Mouse (Mus musculus) MEL (cell line): ENCODE data around the gene Angptl2. TPM values are rescaled to one million over a fixed set of nuclear protein-coding genes. Genes with fewer than 3 reads are reported as not detected.

ENCODE experiments used
- DNase-seq: peaks from one replicate; pipeline ENCODE4 v3.0.0; 2011; ENCODE audit warnings: low read depth, low spot score
- H3K27ac ChIP-seq: 2 replicates; pipeline ENCODE4 v1.5.1; 2012; ENCODE audit warnings: low read depth, mild to moderate bottlenecking, control low read depth, low read length, moderate library complexity; ENCODE audit not compliant: control insufficient read depth
- H3K27me3 ChIP-seq, 2 experiments: fragments of 150-350 bp in 1 of 2; sonication (generic) in 1 of 2; 2 replicates each; pipeline ENCODE4 v1.6.1; 2012; ENCODE audit warnings: low read length in 2 of 2, mild to moderate bottlenecking in 2 of 2, improper control_type of control experiment in 1 of 2, moderate library complexity in 1 of 2; ENCODE audit not compliant: insufficient read depth in 2 of 2, control insufficient read depth in 1 of 2
- H3K36me3 ChIP-seq, 2 experiments: 2 replicates each; pipeline ENCODE4 v1.6.1; 2012 to 2014; ENCODE audit warnings: low read length in 2 of 2, improper control_type of control experiment in 1 of 2, inconsistent platforms in 1 of 2, mild to moderate bottlenecking in 1 of 2; ENCODE audit not compliant: insufficient read depth in 2 of 2, control insufficient read depth in 1 of 2
- H3K4me1 ChIP-seq, 2 experiments: fragments of 150-350 bp in 1 of 2; sonication (generic) in 1 of 2; 2 replicates each; pipeline ENCODE4 v1.6.1; 2012; ENCODE audit warnings: low read length in 2 of 2, improper control_type of control experiment in 1 of 2, mild to moderate bottlenecking in 1 of 2; ENCODE audit not compliant: insufficient read depth in 2 of 2, control insufficient read depth in 1 of 2
- H3K4me3 ChIP-seq, 2 experiments: fragments of 150-350 bp in 1 of 2; sonication (generic) in 1 of 2; 2 replicates each; pipeline ENCODE4 v1.5.1; 2012; ENCODE audit warnings: low read depth in 2 of 2, low read length in 2 of 2, mild to moderate bottlenecking in 2 of 2, moderate library complexity in 2 of 2, control low read depth in 1 of 2, improper control_type of control experiment in 1 of 2; ENCODE audit not compliant: control insufficient read depth in 1 of 2, insufficient read depth in 1 of 2
- H3K79me2 ChIP-seq: 2 replicates; pipeline ENCODE4 v1.6.1; 2012; ENCODE audit warnings: mild to moderate bottlenecking, low read length, moderate library complexity; ENCODE audit not compliant: control insufficient read depth, poor library complexity, insufficient read depth
- H3K9ac ChIP-seq: 2 replicates; pipeline ENCODE4 v1.6.1; 2012; ENCODE audit warnings: low read depth, mild to moderate bottlenecking, control low read depth, low read length, moderate library complexity; ENCODE audit not compliant: control insufficient read depth, poor library complexity, severe bottlenecking
- H3K9me3 ChIP-seq: fragments of 150-350 bp; sonication (generic); replicated peaks from 2 replicates; pipeline ENCODE4 v1.6.1; 2012; ENCODE audit warnings: mild to moderate bottlenecking, low read length, improper control_type of control experiment, moderate library complexity; ENCODE audit not compliant: insufficient read depth
- CHD1 ChIP-seq: IDR thresholded peaks from 2 replicates; pipeline ENCODE4 v1.6.1; 2012; ENCODE audit warnings: low read depth, mild to moderate bottlenecking, inconsistent platforms, low read length, improper control_type of control experiment
- CHD2 ChIP-seq: IDR thresholded peaks from 2 replicates; pipeline ENCODE4 v1.6.1; 2011; ENCODE audit warnings: low read length, improper control_type of control experiment
- EP300 ChIP-seq, 2 experiments: IDR thresholded peaks; 2 replicates each; pipeline ENCODE4 v1.6.1; 2011; ENCODE audit warnings: improper control_type of control experiment in 2 of 2, low read length in 2 of 2, low read depth in 1 of 2, mild to moderate bottlenecking in 1 of 2
- GATA1 ChIP-seq: IDR thresholded peaks from 2 replicates; pipeline ENCODE4 v1.6.1; 2011; ENCODE audit warnings: low read depth, low read length, improper control_type of control experiment
- KAT2A ChIP-seq: conservative IDR thresholded peaks from 2 replicates; pipeline ENCODE4 v1.6.1; 2012; ENCODE audit warnings: low read depth, low read length, improper control_type of control experiment, inconsistent platforms
- MAFK ChIP-seq: IDR thresholded peaks from 2 replicates; pipeline ENCODE4 v1.6.1; 2011; ENCODE audit warnings: low read depth, mild to moderate bottlenecking, low read length, improper control_type of control experiment, borderline replicate concordance
- MAX ChIP-seq: IDR thresholded peaks from 2 replicates; pipeline ENCODE4 v1.6.1; 2011; ENCODE audit warnings: low read length, improper control_type of control experiment
- MAZ ChIP-seq: IDR thresholded peaks from 2 replicates; pipeline ENCODE4 v1.6.1; 2012; ENCODE audit warnings: low read depth, mild to moderate bottlenecking, inconsistent platforms, low read length, improper control_type of control experiment
- MYB ChIP-seq: IDR thresholded peaks from 2 replicates; pipeline ENCODE4 v1.6.1; 2011; ENCODE audit warnings: mild to moderate bottlenecking, low read depth, low read length, improper control_type of control experiment
- NELFE ChIP-seq: IDR thresholded peaks from 2 replicates; pipeline ENCODE4 v1.6.1; 2011; ENCODE audit warnings: low read depth, low read length, improper control_type of control experiment
- NRF1 ChIP-seq: IDR thresholded peaks from 2 replicates; pipeline ENCODE4 v1.6.1; 2014; ENCODE audit warnings: low read depth, mild to moderate bottlenecking, inconsistent platforms, low read length, improper control_type of control experiment, moderate library complexity; ENCODE audit not compliant: poor library complexity, insufficient read depth, severe bottlenecking
- POLR2AphosphoS5 ChIP-seq: IDR thresholded peaks from 2 replicates; pipeline ENCODE4 v1.6.1; 2012; ENCODE audit warnings: low read depth, borderline replicate concordance, mild to moderate bottlenecking, inconsistent platforms, low read length, moderate library complexity, mixed read lengths
- RAD21 ChIP-seq: IDR thresholded peaks from 2 replicates; pipeline ENCODE4 v1.6.1; 2011; ENCODE audit warnings: mild to moderate bottlenecking, low read depth, low read length, improper control_type of control experiment
- SIN3A ChIP-seq: IDR thresholded peaks from 2 replicates; pipeline ENCODE4 v1.6.1; 2012; ENCODE audit warnings: low read length, improper control_type of control experiment, inconsistent platforms
- UBTF ChIP-seq: IDR thresholded peaks from 2 replicates; pipeline ENCODE4 v1.6.1; 2012; ENCODE audit warnings: low read depth, mild to moderate bottlenecking, inconsistent platforms, low read length, improper control_type of control experiment, moderate library complexity, borderline replicate concordance; ENCODE audit not compliant: insufficient read depth
- ZC3H11A ChIP-seq: IDR thresholded peaks from 2 replicates; pipeline ENCODE4 v1.6.1; 2012; ENCODE audit warnings: low read depth, mild to moderate bottlenecking, inconsistent platforms, low read length, improper control_type of control experiment
- ZKSCAN1 ChIP-seq: IDR thresholded peaks from 2 replicates; pipeline ENCODE4 v1.6.1; 2012; ENCODE audit warnings: low read depth, mild to moderate bottlenecking, inconsistent platforms, low read length, improper control_type of control experiment, moderate library complexity
- polyA plus RNA-seq, 2 experiments: library from polyadenylated mRNA; stranded (reverse) in 1 of 2; unstranded in 1 of 2; fragments of >175 nt in 1 of 2; fragments of >200 nt in 1 of 2; gene quantifications; 2 replicates each; pipeline versions ENCODE4 v1.2.1 to v1.2.4; 2012; ENCODE audit warnings: low replicate concordance in 2 of 2, low read depth in 1 of 2; ENCODE audit not compliant: insufficient read length in 2 of 2, insufficient read depth in 1 of 2, missing spikeins in 1 of 2
- total RNA-seq: library from RNA; depleted of rRNA; stranded (reverse); fragments of 300-350 nt; gene quantifications from 2 replicates; pipeline ENCODE4 v1.2.3, GENCODE M21; 2012

The Angptl2 gene
- total and polyA plus RNA-seq, 3 experiments, result 0.08 TPM; not detected in 2

DNA sequence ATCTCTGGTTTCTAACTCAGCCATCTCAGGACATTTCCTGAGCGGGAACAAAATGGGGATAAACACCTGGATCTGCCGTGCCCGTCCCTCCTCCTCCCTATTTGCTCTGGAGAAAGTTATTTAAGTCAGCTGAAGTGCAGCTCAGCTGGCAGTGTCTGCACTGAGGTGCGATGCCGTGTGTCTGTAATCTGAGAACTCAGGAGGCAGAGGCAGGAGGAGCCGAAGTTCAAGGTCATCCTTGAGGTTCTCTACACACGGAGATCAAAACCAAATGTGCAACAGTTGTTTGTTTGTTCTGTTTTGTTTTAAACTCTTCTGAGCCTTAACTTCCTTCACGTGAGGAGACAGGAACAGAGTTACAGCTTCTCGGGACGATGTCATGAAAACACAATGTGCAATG, 14.8 kb downstream of the Angptl2 start:
- TF ChIP-seq NRF1 (no peak), ZKSCAN1 (no peak), POLR2AphosphoS5 (no peak), UBTF (no peak), MYB (no peak), MAFK (no peak), RAD21 (no peak), GATA1 (no peak), NELFE (no peak), EP300 (IDR thresholded peaks at IDR 0.05; ENCODE audit: low read depth in 1 of 2, low read length in 2 of 2) (no peak), ZC3H11A (no peak), SIN3A (no peak), MAZ (no peak)
- TF ChIP-seq, all 39 proteins: peak for 0
- Histone ChIP-seq H3K27me3 (no peaks in the 10 kb centered on the region), H3K27ac (no peak overlapping the region), H3K9ac (no peak overlapping the region), H3K9me3 (no peaks in the 10 kb centered on the region), H3K4me3 (no peak overlapping the region), H3K79me2 (no peaks in the 10 kb centered on the region), H3K4me1 (no peaks in the 10 kb centered on the region), H3K36me3 (no peaks in the 10 kb centered on the region)
- no peak for DNase-seq

DNA sequence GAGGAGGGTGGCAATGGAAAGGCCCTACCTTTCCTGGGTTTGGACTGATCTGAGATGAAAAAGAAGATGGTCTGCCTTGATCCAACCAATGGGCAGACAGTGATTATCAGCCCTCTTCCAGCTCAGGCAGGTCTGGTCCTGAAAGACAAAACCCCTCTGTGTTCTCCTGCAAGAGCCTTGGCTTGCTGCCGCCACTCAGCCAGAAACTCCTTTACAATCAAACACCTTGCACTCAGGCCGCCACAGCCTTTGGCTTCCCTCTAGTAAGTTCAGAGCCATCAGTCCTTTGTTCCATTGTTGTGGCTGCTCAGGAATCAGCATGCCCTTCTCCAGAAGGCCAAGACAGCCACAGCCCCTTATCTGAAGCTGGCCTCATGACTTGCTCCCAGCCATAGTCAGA, 15.9 kb downstream of the Angptl2 start:
- no peaks in the 10 kb centered on the region for H3K36me3 ChIP-seq
- no peak overlapping the region for H3K9ac ChIP-seq
- TF ChIP-seq MAX (no peak), KAT2A (no peak), SIN3A (no peak), CHD2 (no peak), CHD1 (no peak), NRF1 (no peak), MAZ (no peak)
- H3K79me2 ChIP-seq, result no peaks in the 10 kb centered on the region
- H3K27me3 ChIP-seq, result no peaks in the 10 kb centered on the region
- no peak overlapping the region for H3K27ac ChIP-seq
- no peak for DNase-seq
- H3K4me3 ChIP-seq, result no peak overlapping the region
- H3K4me1 ChIP-seq, result no peaks in the 10 kb centered on the region
- no peaks in the 10 kb centered on the region for H3K9me3 ChIP-seq
